Mouse (Mus musculus) telencephalon, adult 2 months (tissue): Measurements from ENCODE around the gene Gch1.

Source experiments
- DNase-seq: peaks from one replicate; pipeline ENCODE4 v3.0.0-alpha.2; 2011; ENCODE audit warnings: low read depth, low spot score

Gch1 gene

GRCm38 (mm10) chr14:47206601-47207000 is 17.4 kb upstream of the Gch1 start:
- no peak for DNase-seq

- no peak for DNase-seq
These were observed 16.2 kb upstream of the Gch1 start for GRCm38 (mm10) chr14:47205270-47205972.

- no peak for DNase-seq
These were observed 8.1 kb upstream of the Gch1 start for GRCm38 (mm10) chr14:47197340-47197739.

- DNase-seq: no peak
These were observed 7.5 kb upstream of the Gch1 start for GRCm38 (mm10) chr14:47196711-47197110.

- DNase-seq: no peak
These were observed 4.9 kb upstream of the Gch1 start for GRCm38 (mm10) chr14:47194096-47194495.

GRCm38 (mm10) chr14:47193506-47193905 is 4.3 kb upstream of the Gch1 start:
- DNase-seq: no peak

- DNase-seq: no peak
These were observed 2.6 kb upstream of the Gch1 start for GRCm38 (mm10) chr14:47191861-47192260.

GRCm38 (mm10) chr14:47190626-47191025 is 1.4 kb upstream of the Gch1 start:
- DNase-seq: no peak

GRCm38 (mm10) chr14:47189635-47189955 is 382 bp upstream of the Gch1 start:
- no peak for DNase-seq

- no peak for DNase-seq
These were observed 752 bp downstream of the Gch1 start for GRCm38 (mm10) chr14:47188475-47188847.

GRCm38 (mm10) chr14:47187666-47188360 is 1.4 kb downstream of the Gch1 start:
- DNase-seq: no peak

GRCm38 (mm10) chr14:47187261-47187660 is 2.0 kb downstream of the Gch1 start:
- DNase-seq: no peak

GRCm38 (mm10) chr14:47186561-47186960 is 2.7 kb downstream of the Gch1 start:
- no peak for DNase-seq

GRCm38 (mm10) chr14:47181497-47182290 is 7.5 kb downstream of the Gch1 start:
- DNase-seq: peak; percentile 16

- no peak for DNase-seq
These were observed 10.4 kb downstream of the Gch1 start for GRCm38 (mm10) chr14:47178851-47179250.

GRCm38 (mm10) chr14:47177846-47178414 is 11.3 kb downstream of the Gch1 start:
- DNase-seq: peak; percentile 26

- DNase-seq: no peak
These were observed 13.0 kb downstream of the Gch1 start for GRCm38 (mm10) chr14:47176226-47176625.

GRCm38 (mm10) chr14:47175136-47175535 is 14.1 kb downstream of the Gch1 start:
- DNase-seq: no peak

GRCm38 (mm10) chr14:47172073-47172472 is 17.1 kb downstream of the Gch1 start:
- no peak for DNase-seq

- no peak for DNase-seq
These were observed 18.6 kb downstream of the Gch1 start for GRCm38 (mm10) chr14:47170499-47171109.

- DNase-seq: no peak
These were observed 19.4 kb downstream of the Gch1 start for GRCm38 (mm10) chr14:47169677-47170410.
